Mouse (Mus musculus): ENCODE measurements around the gene Slitrk3.
"Not testable (repeated sequence)": the region's sequence is repeated elsewhere in the genome, so short reads cannot be mapped to it uniquely, and the experiment has no call there.

Slitrk3 gene

GRCm38 (mm10) chr3:73057197-73057811, at the start of gene Slitrk3:
Gene Slitrk3, minus strand, starts transcription at chr3:73057803.
- DNase-seq (ENCODE audit: low spot score), result no peak

- not testable (repeated sequence) for DNase-seq (ENCODE audit: low spot score)
Observed at GRCm38 (mm10) chr3:73094445-73094844, 36.8 kb upstream of the Slitrk3 start.

- DNase-seq (ENCODE audit: low spot score), result no peak
Observed at GRCm38 (mm10) chr3:73084620-73085019, 27.0 kb upstream of the Slitrk3 start.

- peak; percentile 74 for DNase-seq (ENCODE audit: low spot score)
Observed at GRCm38 (mm10) chr3:73065823-73066755, 8.5 kb upstream of the Slitrk3 start.

- no peak for DNase-seq (ENCODE audit: low spot score)
Observed at GRCm38 (mm10) chr3:73058190-73058589, 587 bp upstream of the Slitrk3 start.

- DNase-seq (ENCODE audit: low spot score), result no peak
Observed at GRCm38 (mm10) chr3:73056492-73057196, 959 bp downstream of the Slitrk3 start.

GRCm38 (mm10) chr3:73056044-73056438, 1.6 kb downstream of the Slitrk3 start:
- no peak for DNase-seq (ENCODE audit: low spot score)

GRCm38 (mm10) chr3:73055399-73056043, 2.1 kb downstream of the Slitrk3 start:
- no peak for DNase-seq (ENCODE audit: low spot score)

GRCm38 (mm10) chr3:73053451-73053931, 4.1 kb downstream of the Slitrk3 start:
- no peak for DNase-seq (ENCODE audit: low spot score)

GRCm38 (mm10) chr3:73046248-73046647, 11.4 kb downstream of the Slitrk3 start:
- DNase-seq (ENCODE audit: low spot score), result peak; percentile 52

GRCm38 (mm10) chr3:73042256-73042655, 15.3 kb downstream of the Slitrk3 start:
- no peak for DNase-seq (ENCODE audit: low spot score)

- no peak for DNase-seq (ENCODE audit: low spot score)
Observed at GRCm38 (mm10) chr3:73006045-73006444, 51.6 kb downstream of the Slitrk3 start.

- DNase-seq (ENCODE audit: low spot score), result no peak
Observed at GRCm38 (mm10) chr3:73002933-73003696, 54.5 kb downstream of the Slitrk3 start.

- no peak for DNase-seq (ENCODE audit: low spot score)
Observed at GRCm38 (mm10) chr3:72997517-72997916, 60.1 kb downstream of the Slitrk3 start.

All from testis, postnatal 10 days (tissue).